Mouse (Mus musculus) erythroblast, adult 5-6 weeks (primary cell): ENCODE data around the gene Nid1. TPM values are rescaled to one million over a fixed set of nuclear protein-coding genes. Genes with fewer than 3 reads are reported as not detected.
"Not testable (repeated sequence)": the region's sequence is repeated elsewhere in the genome, so short reads cannot be mapped to it uniquely, and the experiment has no call there.

Experiments used
- ATAC-seq: replicated peaks from 2 replicates; pipeline ENCODE4 v1.8.0; 2016; ENCODE audit warnings: moderate number of reproducible peaks, mild to moderate bottlenecking, moderate TSS enrichment, inconsistent platforms; ENCODE audit not compliant: poor library complexity, low FRiP score, severe bottlenecking
- total RNA-seq, 2 experiments: library from RNA; stranded (forward) in 1 of 2; stranded (reverse) in 1 of 2; fragments of 150-400 nt in 1 of 2; fragments of 200-764, 138-1000 nt in 1 of 2; gene quantifications; 2 replicates each; pipeline versions ENCODE4 v1.2.3 to v1.2.4; 2015 to 2017; ENCODE audit warnings: low replicate concordance in 2 of 2

Gene Nid1
- total RNA-seq (2015; ENCODE audit: low replicate concordance) = 0.63 TPM in 1 of 2 replicates, not detected in the other
- total RNA-seq (2017; ENCODE audit: low replicate concordance) = not detected in 2 replicates

GRCm38 (mm10) chr13:13437460-13438015, at the start of gene Nid1:
Gene Nid1, plus strand, starts transcription at chr13:13437551.
- not testable (repeated sequence) for ATAC-seq

- not testable (repeated sequence) for ATAC-seq
Measured at GRCm38 (mm10) chr13:13393228-13394095, 43.9 kb upstream of the Nid1 start, which contains the start of gene Gpr137b. Gene Gpr137b, minus strand, starts transcription at chr13:13394014.

- ATAC-seq = not testable (repeated sequence)
Measured at GRCm38 (mm10) chr13:13394096-13394395, 43.3 kb upstream of the Nid1 start.

- not testable (repeated sequence) for ATAC-seq
Measured at GRCm38 (mm10) chr13:13400851-13401250, 36.5 kb upstream of the Nid1 start.

GRCm38 (mm10) chr13:13402818-13403217, 34.5 kb upstream of the Nid1 start:
- not testable (repeated sequence) for ATAC-seq

DNA sequence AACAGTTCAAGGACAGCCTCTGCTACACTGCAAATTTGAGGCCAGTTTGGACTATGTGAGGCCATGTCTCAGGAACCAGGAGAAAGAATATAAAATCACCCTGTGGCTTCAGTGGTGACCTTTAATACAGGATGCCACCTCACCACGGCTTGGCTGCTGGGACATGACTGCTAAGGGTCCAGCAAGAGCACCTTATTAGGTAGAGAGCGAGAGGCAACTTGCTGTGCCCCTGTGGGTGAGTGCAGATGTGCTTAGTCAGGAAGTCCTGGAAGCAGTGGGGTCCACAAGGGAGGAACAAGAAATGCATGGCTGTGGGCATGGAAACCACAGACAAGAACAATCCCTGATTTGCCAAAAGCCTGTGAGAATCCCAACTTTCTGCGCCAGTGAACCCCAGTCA, 34.0 kb upstream of the Nid1 start:
- not testable (repeated sequence) for ATAC-seq

DNA sequence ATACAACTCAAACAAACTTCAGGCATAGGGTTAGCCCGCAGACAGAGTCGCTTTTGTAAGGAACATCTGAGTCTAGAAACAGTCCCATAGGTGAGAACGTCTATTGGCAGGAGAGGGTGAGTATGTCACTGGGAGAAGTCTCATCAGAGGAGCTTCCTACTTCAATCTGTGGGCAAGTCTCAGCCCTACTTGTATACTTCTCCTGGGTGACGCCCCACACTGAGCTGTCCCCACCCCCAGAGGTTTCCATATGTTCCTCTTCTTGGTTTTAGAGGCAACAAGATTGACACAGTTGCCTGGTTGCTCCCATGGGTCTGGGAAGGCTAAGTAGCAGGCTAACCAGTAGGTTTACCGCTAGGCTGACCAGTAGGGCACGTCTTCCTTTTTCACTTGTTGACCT, 33.5 kb upstream of the Nid1 start:
- not testable (repeated sequence) for ATAC-seq

GRCm38 (mm10) chr13:13404517-13405155, 32.7 kb upstream of the Nid1 start:
- not testable (repeated sequence) for ATAC-seq

GRCm38 (mm10) chr13:13405511-13405910, 31.8 kb upstream of the Nid1 start:
- ATAC-seq = not testable (repeated sequence)

- no peak for ATAC-seq
Measured at GRCm38 (mm10) chr13:13414206-13414605, 23.1 kb upstream of the Nid1 start.

GRCm38 (mm10) chr13:13415120-13416006, 22.0 kb upstream of the Nid1 start:
- not testable (repeated sequence) for ATAC-seq

GRCm38 (mm10) chr13:13416007-13416337, 21.4 kb upstream of the Nid1 start:
- not testable (repeated sequence) for ATAC-seq

DNA sequence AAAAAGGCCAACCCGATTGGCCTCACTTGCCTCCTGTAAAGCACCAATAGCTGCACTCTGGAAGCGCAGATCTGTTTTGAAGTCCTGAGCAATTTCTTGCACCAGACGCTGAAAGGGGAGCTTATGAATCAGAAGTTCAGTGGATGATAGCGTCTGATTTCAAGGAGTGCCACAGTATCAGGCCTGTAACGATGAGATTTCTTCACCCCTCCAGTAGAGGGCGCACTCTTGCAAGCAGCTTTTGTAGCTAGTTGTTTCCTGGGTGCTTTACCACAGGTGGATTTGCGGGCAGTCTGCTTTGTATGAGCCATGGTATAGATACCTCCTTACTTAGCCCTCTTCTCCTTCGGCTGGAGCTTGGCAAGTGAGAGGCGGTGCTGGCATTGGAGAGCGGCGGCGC, 18.5 kb upstream of the Nid1 start:
- ATAC-seq = not testable (repeated sequence)

- not testable (repeated sequence) for ATAC-seq
Measured at GRCm38 (mm10) chr13:13423301-13423700, 14.1 kb upstream of the Nid1 start.

DNA sequence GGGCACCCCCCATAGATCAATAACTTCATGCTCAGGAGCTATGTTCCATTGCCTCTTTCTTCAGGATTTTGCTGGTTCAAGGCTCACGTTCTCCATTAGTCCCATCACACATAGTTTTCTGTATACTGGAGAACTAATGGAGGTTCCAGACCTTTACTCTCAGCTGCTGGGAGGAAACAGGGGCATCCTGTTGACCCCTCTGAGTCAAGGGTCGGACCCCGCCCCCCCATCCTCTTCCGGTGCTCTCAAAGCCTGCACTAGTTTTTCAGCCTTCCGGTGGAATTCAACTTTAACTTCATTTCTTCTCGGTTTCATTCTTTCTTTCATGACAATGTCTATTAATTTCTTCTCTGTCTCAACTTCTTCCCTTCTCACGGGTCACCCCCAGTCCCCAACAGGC, 1.2 kb upstream of the Nid1 start:
- ATAC-seq = not testable (repeated sequence)

GRCm38 (mm10) chr13:13438112-13438953, 982 bp downstream of the Nid1 start:
- not testable (repeated sequence) for ATAC-seq

DNA sequence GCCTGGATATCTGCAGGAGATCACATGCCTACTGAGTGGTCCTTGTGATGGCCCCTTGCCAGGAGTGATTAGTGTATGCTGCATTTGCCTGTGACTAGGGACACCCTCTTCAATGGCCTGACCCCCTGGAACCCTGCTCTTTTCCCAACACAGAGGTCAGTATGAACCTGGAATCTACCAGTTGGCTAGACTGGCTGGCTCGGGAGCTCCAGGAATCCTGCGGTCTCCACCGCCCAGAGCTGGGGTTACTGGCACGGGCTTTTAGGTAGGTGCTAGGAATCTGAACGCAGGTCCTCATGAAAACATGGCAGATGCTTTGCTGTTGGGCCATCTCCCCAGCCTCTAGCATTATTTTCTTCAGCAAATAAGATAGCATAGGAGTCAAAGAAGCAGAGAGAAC, 8.2 kb downstream of the Nid1 start:
- ATAC-seq = not testable (repeated sequence)

- not testable (repeated sequence) for ATAC-seq
Measured at GRCm38 (mm10) chr13:13446711-13447443, 9.5 kb downstream of the Nid1 start.
